Mouse (Mus musculus) C3H10T1/2 (cell line): Measurements from ENCODE around the gene Nkiras2. TPM values are rescaled to one million over a fixed set of nuclear protein-coding genes. Genes with fewer than 3 reads are reported as not detected.

Experiments
- polyA plus RNA-seq, 2 experiments: library from polyadenylated mRNA; unstranded; fragments of >200 nt; fragmentation: generic; extraction: Trizol; gene quantifications; one replicate each; pipeline ENCODE4 v1.2.1; 2012; ENCODE audit warnings: missing spikeins in 2 of 2

Gene Nkiras2
- polyA plus RNA-seq = 10 to 100 TPM; 26.0 to 56.3 TPM

GRCm38 (mm10) chr11:100618761-100619484 is at the start of gene Nkiras2:
Gene Nkiras2, plus strand, starts transcription at chr11:100619244.

GRCm38 (mm10) chr11:100574708-100575483 is 44.1 kb upstream of the Nkiras2 start, which contains the start of gene Cnp:
Gene Cnp, plus strand, starts transcription at chr11:100574904.

GRCm38 (mm10) chr11:100619982-100620381 is 938 bp downstream of the Nkiras2 start, which contains the start of gene Dnajc7:
Gene Dnajc7, minus strand, starts transcription at chr11:100620168.

Other genes starting within 250 kb of the Nkiras2 start
- gene Jup, start 221.5 kb upstream of the Nkiras2 start, polyA plus RNA-seq = 1 to 10 TPM; 2.6 to 10.0 TPM
- gene P3h4, start 204.4 kb upstream of the Nkiras2 start, polyA plus RNA-seq = 100 to 1,000 TPM; 103 to 258 TPM
- 100 to 1,000 TPM; 148 to 342 TPM for gene Fkbp10, start 203.5 kb upstream of the Nkiras2 start, polyA plus RNA-seq
- 100 to 1,000 TPM in 1 of 2 experiments, 10 to 100 TPM in 1; 99.8 to 114 TPM for gene Nt5c3b, start 177.4 kb upstream of the Nkiras2 start, polyA plus RNA-seq
- gene Klhl10, start 177.3 kb upstream of the Nkiras2 start, polyA plus RNA-seq = 1 to 10 TPM in 1 of 2 experiments, under 1 TPM in 1; 0.12 to 2.0 TPM
- 1 to 10 TPM in 1 of 2 experiments, under 1 TPM in 1; 0.21 to 2.3 TPM for gene Klhl11, start 146.5 kb upstream of the Nkiras2 start, polyA plus RNA-seq
- 10 to 100 TPM; 34.3 to 98.6 TPM for gene Acly, start 91.2 kb upstream of the Nkiras2 start, polyA plus RNA-seq
- under 1 TPM; 0.14 to 0.72 TPM for gene Ttc25, start 73.6 kb upstream of the Nkiras2 start, polyA plus RNA-seq
- gene Cnp, start 44.3 kb upstream of the Nkiras2 start, polyA plus RNA-seq = 10 to 100 TPM in 1 of 2 experiments, 1 to 10 TPM in 1; 8.2 to 26.1 TPM
- 100 to 1,000 TPM in 1 of 2 experiments, 10 to 100 TPM in 1; 26.2 to 140 TPM for gene Dnajc7, start 924 bp downstream of the Nkiras2 start, polyA plus RNA-seq
- gene Zfp385c, start 73.2 kb downstream of the Nkiras2 start, polyA plus RNA-seq = under 1 TPM; 0.04 to 0.05 TPM
- 1 to 10 TPM in 1 of 2 experiments, under 1 TPM in 1; 0.60 to 7.9 TPM for gene Dhx58, start 85.0 kb downstream of the Nkiras2 start, polyA plus RNA-seq
- 10 to 100 TPM; 60.0 to 66.4 TPM for gene Kat2a, start 93.2 kb downstream of the Nkiras2 start, polyA plus RNA-seq
- under 1 TPM; 0.34 to 0.59 TPM for gene Hspb9, start 94.6 kb downstream of the Nkiras2 start, polyA plus RNA-seq
- gene Rab5c, start 119.0 kb downstream of the Nkiras2 start, polyA plus RNA-seq = 100 to 1,000 TPM; 160 to 229 TPM
- under 1 TPM in 1 of 2 experiments, not detected in 1; 0.01 TPM for gene Kcnh4, start 140.7 kb downstream of the Nkiras2 start, polyA plus RNA-seq
- gene Hcrt, start 143.7 kb downstream of the Nkiras2 start, polyA plus RNA-seq = not detected
- 10 to 100 TPM in 1 of 2 experiments, 1 to 10 TPM in 1; 5.6 to 24.7 TPM for gene Ghdc, start 151.7 kb downstream of the Nkiras2 start, polyA plus RNA-seq
- gene Stat5b, start 231.5 kb downstream of the Nkiras2 start, polyA plus RNA-seq = 10 to 100 TPM in 1 of 2 experiments, 1 to 10 TPM in 1; 4.0 to 25.5 TPM
- 10 to 100 TPM in 1 of 2 experiments, 1 to 10 TPM in 1; 5.4 to 67.1 TPM for gene Stat5a, start 240.1 kb downstream of the Nkiras2 start, polyA plus RNA-seq